Mouse (Mus musculus) liver, embryonic 15.5 days (tissue): ENCODE results near the gene Pcdh15. TPM values are rescaled to one million over a fixed set of nuclear protein-coding genes. Genes with fewer than 3 reads are reported as not detected.

Experiments
- ATAC-seq: fragments of 200-750 bp; cut with Nextera tagmentation; 2 replicates; pipeline ENCODE4 v1.8.0; 2017; ENCODE audit warnings: moderate number of reproducible peaks, mild to moderate bottlenecking, moderate library complexity; ENCODE audit not compliant: insufficient read depth
- H3K27ac ChIP-seq: fragments of 300-500 bp; sonication (generic); replicated peaks from 2 replicates; pipeline ENCODE4 v1.5.1; 2015; ENCODE audit warnings: mild to moderate bottlenecking, inconsistent platforms
- H3K27me3 ChIP-seq: fragments of 300-500 bp; sonication (generic); 2 replicates; pipeline ENCODE4 v1.6.1; 2015; ENCODE audit warnings: mild to moderate bottlenecking, inconsistent platforms
- H3K36me3 ChIP-seq: fragments of 300-500 bp; sonication (generic); replicated peaks from 2 replicates; pipeline ENCODE4 v1.6.1; 2015; ENCODE audit warnings: moderate library complexity, mild to moderate bottlenecking, inconsistent platforms
- H3K4me1 ChIP-seq: fragments of 300-500 bp; sonication (generic); replicated peaks from 2 replicates; pipeline ENCODE4 v1.6.1; 2015; ENCODE audit warnings: inconsistent platforms
- H3K4me2 ChIP-seq: fragments of 300-500 bp; sonication (generic); 2 replicates; pipeline ENCODE4 v1.6.1; 2015; ENCODE audit warnings: moderate library complexity, mild to moderate bottlenecking, inconsistent platforms
- H3K4me3 ChIP-seq: fragments of 300-500 bp; sonication (generic); replicated peaks from 2 replicates; pipeline ENCODE4 v1.5.1; 2015; ENCODE audit warnings: mild to moderate bottlenecking, inconsistent platforms
- H3K9ac ChIP-seq: fragments of 300-500 bp; sonication (generic); 2 replicates; pipeline ENCODE4 v1.6.1; 2015; ENCODE audit warnings: moderate library complexity, mild to moderate bottlenecking, inconsistent platforms
- H3K9me3 ChIP-seq: fragments of 300-500 bp; sonication (generic); replicated peaks from 2 replicates; pipeline ENCODE4 v1.6.1; 2016; ENCODE audit warnings: inconsistent platforms
- WGBS: fragments of 180-500 bp; shearing (Covaris S2); methylation state at CpG from one replicate; pipeline ENCODE4 v1.1.7; 2015; ENCODE audit warnings: mixed read lengths; ENCODE audit not compliant: insufficient replicate concordance; 5-methylcytosine and 5-hydroxymethylcytosine counted together
- polyA plus RNA-seq: library from polyadenylated mRNA; unstranded; fragments of >200 nt; fragmentation: Nextera tagmentation; extraction: Ambion mirVana; gene quantifications from 2 replicates; pipeline ENCODE4 v1.2.1, GENCODE M21; 2015

The Pcdh15 gene
- polyA plus RNA-seq, 1 experiment from 2014 or later: 0.20 TPM

GRCm38 (mm10) chr10:73899165-73899564 is 800.0 kb downstream of the Pcdh15 start:
- Histone ChIP-seq H3K4me3 (no peak overlapping the region), H3K9me3 (no peaks in the 10 kb centered on the region), H3K4me1 (no peaks in the 10 kb centered on the region), H3K27ac (no peak overlapping the region), H3K36me3 (no peaks in the 10 kb centered on the region), H3K27me3 (no peaks in the 10 kb centered on the region), H3K9ac (no peak overlapping the region), H3K4me2 (no peak overlapping the region)
- no peak for ATAC-seq
- WGBS: 67% methylated on average over 3 of the region's 3 CpGs

DNA sequence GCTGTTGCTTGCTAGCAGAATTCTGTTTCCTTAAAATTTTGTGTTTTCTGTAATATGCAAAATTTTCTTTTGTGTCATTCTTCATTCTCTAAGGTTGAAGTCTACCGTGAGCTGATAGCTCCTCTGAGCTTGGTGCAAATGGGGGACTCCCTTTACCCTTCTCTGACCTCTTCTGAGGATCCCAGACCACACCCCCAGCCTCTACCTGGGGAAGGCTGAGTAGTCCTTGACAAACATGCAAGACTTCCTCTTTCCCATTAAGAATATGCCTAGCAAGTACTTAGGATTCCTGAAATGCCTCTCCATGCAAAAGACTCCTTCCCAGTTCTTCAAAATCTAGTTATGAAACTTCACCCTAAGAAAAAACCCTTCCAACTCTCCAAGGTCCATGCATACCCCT is 808.5 kb downstream of the Pcdh15 start:
- H3K4me1 ChIP-seq: no peaks in the 10 kb centered on the region
- ATAC-seq: no peak
- WGBS: 25% methylated on average over 1 of the region's 1 CpGs
- no peaks in the 10 kb centered on the region for H3K27me3 ChIP-seq
- no peak overlapping the region for H3K27ac ChIP-seq
- no peaks in the 10 kb centered on the region for H3K36me3 ChIP-seq
- H3K4me2 ChIP-seq: no peak overlapping the region
- H3K9me3 ChIP-seq: no peaks in the 10 kb centered on the region
- H3K4me3 ChIP-seq: no peak overlapping the region
- H3K9ac ChIP-seq: no peak overlapping the region

GRCm38 (mm10) chr10:73908568-73908967 is 809.4 kb downstream of the Pcdh15 start:
- no peak overlapping the region for H3K4me2 ChIP-seq
- no peak overlapping the region for H3K27ac ChIP-seq
- WGBS: 38% methylated on average over 1 of the region's 1 CpGs
- H3K4me3 ChIP-seq: no peak overlapping the region
- H3K9ac ChIP-seq: no peak overlapping the region
- H3K36me3 ChIP-seq: no peaks in the 10 kb centered on the region
- H3K27me3 ChIP-seq: no peaks in the 10 kb centered on the region
- ATAC-seq: no peak
- H3K9me3 ChIP-seq: no peaks in the 10 kb centered on the region
- H3K4me1 ChIP-seq: no peaks in the 10 kb centered on the region

DNA sequence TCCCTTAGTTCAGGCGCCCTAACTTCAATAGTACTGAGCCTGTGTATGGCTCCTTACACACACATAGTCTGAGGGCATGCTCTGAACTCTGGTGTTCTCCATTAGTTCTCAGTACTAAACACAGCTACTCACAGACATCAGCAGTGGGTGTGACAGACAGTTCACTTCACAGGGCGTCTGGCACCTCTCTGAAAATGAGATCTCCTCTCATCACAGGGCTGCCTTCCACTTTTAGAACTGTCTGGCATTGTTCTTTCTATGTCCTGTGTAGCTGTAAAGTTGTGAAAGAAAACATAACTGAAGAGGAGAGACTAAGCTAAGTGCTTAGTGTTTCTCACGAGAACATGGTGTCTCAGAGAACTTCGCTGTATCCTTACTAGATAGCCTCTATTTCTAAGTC is 816.0 kb downstream of the Pcdh15 start:
- no peak overlapping the region for H3K9ac ChIP-seq

DNA sequence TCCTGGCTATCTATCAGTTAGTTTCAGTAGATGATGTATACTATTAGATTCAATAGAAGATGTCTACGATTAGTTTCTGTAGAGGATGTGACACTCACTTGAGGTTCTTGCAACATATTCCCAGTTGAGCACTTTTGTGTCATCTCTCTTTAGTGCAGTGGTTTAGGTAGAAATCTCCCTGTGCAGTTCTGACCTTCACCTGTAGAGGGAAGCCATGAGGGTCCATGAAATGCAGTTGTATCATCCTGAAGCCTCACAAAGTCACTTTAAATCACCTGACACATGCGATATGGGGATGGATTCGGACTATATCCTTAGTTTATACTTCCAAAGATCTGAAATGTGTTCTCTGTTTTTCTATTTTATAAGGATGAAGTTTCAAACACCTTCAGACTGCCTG is 822.4 kb downstream of the Pcdh15 start:
- no peaks in the 10 kb centered on the region for H3K36me3 ChIP-seq
- H3K27ac ChIP-seq: no peak overlapping the region
- H3K4me3 ChIP-seq: no peak overlapping the region
- H3K4me1 ChIP-seq: no peaks in the 10 kb centered on the region
- no peak for ATAC-seq
- H3K9me3 ChIP-seq: no peaks in the 10 kb centered on the region
- H3K9ac ChIP-seq: no peak overlapping the region
- H3K4me2 ChIP-seq: no peak overlapping the region
- no peaks in the 10 kb centered on the region for H3K27me3 ChIP-seq
- WGBS: 43% methylated on average over 3 of the region's 3 CpGs

More for the DNA sequence above, 816.0 kb downstream of the Pcdh15 start:
- Histone ChIP-seq H3K27ac (no peak overlapping the region), H3K4me1 (no peaks in the 10 kb centered on the region), H3K36me3 (no peaks in the 10 kb centered on the region), H3K4me3 (no peak overlapping the region), H3K4me2 (no peak overlapping the region), H3K9me3 (no peaks in the 10 kb centered on the region), H3K27me3 (no peaks in the 10 kb centered on the region)
- no peak for ATAC-seq
- WGBS: 59% methylated on average over 4 of the region's 4 CpGs

DNA sequence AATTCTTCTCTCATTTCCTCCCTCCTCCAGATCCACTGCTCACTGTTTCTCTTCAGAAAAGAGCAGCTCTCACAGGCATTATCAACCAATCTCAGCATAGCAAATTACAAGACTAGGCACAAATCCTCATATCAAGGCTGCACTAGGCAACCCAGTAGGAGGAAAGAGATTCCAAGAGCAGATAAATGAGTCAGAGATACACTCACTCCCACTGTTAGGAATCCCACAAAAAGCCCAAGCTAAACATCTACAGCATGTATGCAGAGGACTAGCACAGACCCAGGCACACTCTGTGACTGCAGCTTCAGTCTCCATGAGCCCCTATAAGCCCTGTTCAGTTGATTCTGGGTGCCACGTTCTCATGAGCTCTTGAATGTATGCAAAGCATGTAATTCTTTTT is 829.5 kb downstream of the Pcdh15 start:
- 53% methylated on average over 1 of the region's 1 CpGs for WGBS
- no peaks in the 10 kb centered on the region for H3K4me1 ChIP-seq
- no peak overlapping the region for H3K4me3 ChIP-seq
- no peak for ATAC-seq
- H3K4me2 ChIP-seq: no peak overlapping the region
- no peaks in the 10 kb centered on the region for H3K36me3 ChIP-seq
- no peak overlapping the region for H3K27ac ChIP-seq
- no peaks in the 10 kb centered on the region for H3K27me3 ChIP-seq
- H3K9me3 ChIP-seq: no peaks in the 10 kb centered on the region
- H3K9ac ChIP-seq: no peak overlapping the region

GRCm38 (mm10) chr10:73929718-73930117 is 830.6 kb downstream of the Pcdh15 start:
- Histone ChIP-seq H3K4me2 (no peak overlapping the region), H3K9me3 (no peaks in the 10 kb centered on the region), H3K4me3 (no peak overlapping the region), H3K4me1 (no peaks in the 10 kb centered on the region), H3K27ac (no peak overlapping the region), H3K36me3 (no peaks in the 10 kb centered on the region), H3K9ac (no peak overlapping the region), H3K27me3 (no peaks in the 10 kb centered on the region)
- no peak for ATAC-seq
- 50% methylated on average over 5 of the region's 5 CpGs for WGBS

- Histone ChIP-seq H3K27me3 (no peaks in the 10 kb centered on the region), H3K4me3 (no peak overlapping the region), H3K4me2 (no peak overlapping the region), H3K27ac (no peak overlapping the region), H3K9ac (no peak overlapping the region), H3K4me1 (no peaks in the 10 kb centered on the region), H3K9me3 (no peaks in the 10 kb centered on the region), H3K36me3 (no peaks in the 10 kb centered on the region)
- no peak for ATAC-seq
Measured at GRCm38 (mm10) chr10:73931185-73931584, 832.0 kb downstream of the Pcdh15 start.

- no peaks in the 10 kb centered on the region for H3K27me3 ChIP-seq
- H3K4me1 ChIP-seq: no peaks in the 10 kb centered on the region
- H3K4me2 ChIP-seq: no peak overlapping the region
- no peak overlapping the region for H3K9ac ChIP-seq
- no peaks in the 10 kb centered on the region for H3K36me3 ChIP-seq
- WGBS: 71% methylated on average over 4 of the region's 4 CpGs
- no peak overlapping the region for H3K27ac ChIP-seq
- no peak for ATAC-seq
- no peaks in the 10 kb centered on the region for H3K9me3 ChIP-seq
- H3K4me3 ChIP-seq: no peak overlapping the region
Measured at GRCm38 (mm10) chr10:73931996-73932679, 833.0 kb downstream of the Pcdh15 start.

DNA sequence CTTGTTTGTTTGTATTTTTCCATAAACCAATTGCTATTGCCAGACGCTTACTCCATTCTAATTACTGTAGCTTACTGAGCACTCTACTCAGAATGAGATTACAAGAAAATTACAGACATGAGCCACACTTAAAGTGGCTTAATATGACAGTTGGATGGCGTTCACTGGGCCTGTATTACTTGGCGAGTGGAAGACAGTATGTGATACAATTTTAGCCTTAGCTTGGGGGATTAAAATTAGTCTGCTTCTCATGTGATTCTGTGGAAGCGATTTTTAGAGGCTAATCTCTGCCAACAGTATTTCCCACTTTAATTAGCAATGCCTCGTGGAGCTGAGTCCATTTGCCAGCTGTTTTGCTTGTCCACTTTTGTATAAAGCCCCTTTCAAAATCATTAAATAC is 837.0 kb downstream of the Pcdh15 start:
- Histone ChIP-seq H3K9me3 (no peaks in the 10 kb centered on the region), H3K27me3 (no peaks in the 10 kb centered on the region), H3K4me2 (no peak overlapping the region), H3K4me1 (no peaks in the 10 kb centered on the region), H3K4me3 (no peak overlapping the region), H3K9ac (no peak overlapping the region), H3K27ac (no peak overlapping the region), H3K36me3 (no peaks in the 10 kb centered on the region)
- 41% methylated on average over 5 of the region's 5 CpGs for WGBS
- ATAC-seq: no peak

GRCm38 (mm10) chr10:73938989-73939388 is 839.8 kb downstream of the Pcdh15 start:
- no peaks in the 10 kb centered on the region for H3K4me1 ChIP-seq
- H3K36me3 ChIP-seq: no peaks in the 10 kb centered on the region
- no peak overlapping the region for H3K27ac ChIP-seq
- no peak overlapping the region for H3K4me3 ChIP-seq
- no peaks in the 10 kb centered on the region for H3K27me3 ChIP-seq
- ATAC-seq: no peak
- H3K9ac ChIP-seq: no peak overlapping the region
- 56% methylated on average over 3 of the region's 3 CpGs for WGBS
- no peaks in the 10 kb centered on the region for H3K9me3 ChIP-seq
- no peak overlapping the region for H3K4me2 ChIP-seq

- no peak overlapping the region for H3K4me3 ChIP-seq
- H3K27me3 ChIP-seq: no peaks in the 10 kb centered on the region
- WGBS: 62% methylated on average over 2 of the region's 2 CpGs
- H3K36me3 ChIP-seq: no peaks in the 10 kb centered on the region
- H3K4me1 ChIP-seq: no peaks in the 10 kb centered on the region
- H3K4me2 ChIP-seq: no peak overlapping the region
- ATAC-seq: no peak
- H3K9ac ChIP-seq: no peak overlapping the region
- H3K27ac ChIP-seq: no peak overlapping the region
- no peaks in the 10 kb centered on the region for H3K9me3 ChIP-seq
Measured at GRCm38 (mm10) chr10:73947799-73948198, 848.7 kb downstream of the Pcdh15 start.
